Mouse (Mus musculus) v-Abl transformed pro-B cells (cell line): ENCODE measurements around the gene Sertad3.

Experiments used
- in situ Hi-C, 2 experiments: fragments of 400-800 bp; cut with MboI; formaldehyde crosslinking; loops; one replicate each; pipeline ENCODE4 v1.15.1; 2025; ENCODE audit not compliant: unreplicated experiment in 2 of 2

Sertad3 gene

DNA sequence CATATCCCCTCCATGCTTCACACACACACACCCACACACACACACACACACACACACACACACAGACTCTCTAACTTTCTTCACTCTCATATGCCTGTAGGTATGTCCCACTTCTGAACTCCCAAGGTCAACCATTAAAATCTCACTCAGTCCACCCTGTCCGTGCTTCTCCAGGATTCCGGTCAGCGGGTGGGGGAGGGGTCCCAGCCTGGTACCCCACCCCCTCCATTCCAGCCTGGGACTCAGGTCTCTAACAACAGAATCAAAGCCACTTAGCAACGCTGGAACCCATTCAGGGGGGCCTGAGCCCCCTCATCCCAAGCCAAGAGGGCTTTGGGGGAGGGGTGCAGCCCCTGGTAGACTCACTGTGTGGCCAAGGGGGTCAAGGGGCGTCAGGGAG is 49.4 kb downstream of the Sertad3 start, which contains the start of gene Hipk4:
Gene Hipk4 (plus strand): TSS at position 301 of the 400 bp plus-strand sequence.
- in situ Hi-C loops: loop anchor here (10.0 kb wide), 2 partner anchors 88 to 178 kb away; no protein-coding TSS in a partner anchor

DNA sequence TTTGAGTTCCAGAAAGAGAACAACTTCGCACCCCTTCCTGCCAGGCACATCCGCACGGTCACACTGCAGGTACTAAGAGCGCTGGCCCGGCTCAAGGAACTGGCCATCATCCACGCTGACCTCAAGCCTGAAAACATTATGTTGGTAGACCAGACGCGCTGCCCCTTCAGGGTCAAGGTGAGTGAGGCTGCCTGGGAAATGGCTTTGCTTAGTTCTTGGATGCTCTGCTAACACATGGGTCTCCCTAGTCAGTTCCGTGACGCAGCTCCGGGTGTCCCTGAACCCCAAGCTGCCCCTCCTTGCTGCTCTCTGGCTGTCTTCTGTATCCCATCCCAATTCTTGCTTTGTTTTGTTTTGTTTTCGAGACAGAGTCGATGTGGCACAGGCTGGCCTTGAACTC is 50.2 kb downstream of the Sertad3 start:
- in situ Hi-C loops: loop anchor here (10.0 kb wide), 2 partner anchors 89 to 179 kb away; no protein-coding TSS in a partner anchor

DNA sequence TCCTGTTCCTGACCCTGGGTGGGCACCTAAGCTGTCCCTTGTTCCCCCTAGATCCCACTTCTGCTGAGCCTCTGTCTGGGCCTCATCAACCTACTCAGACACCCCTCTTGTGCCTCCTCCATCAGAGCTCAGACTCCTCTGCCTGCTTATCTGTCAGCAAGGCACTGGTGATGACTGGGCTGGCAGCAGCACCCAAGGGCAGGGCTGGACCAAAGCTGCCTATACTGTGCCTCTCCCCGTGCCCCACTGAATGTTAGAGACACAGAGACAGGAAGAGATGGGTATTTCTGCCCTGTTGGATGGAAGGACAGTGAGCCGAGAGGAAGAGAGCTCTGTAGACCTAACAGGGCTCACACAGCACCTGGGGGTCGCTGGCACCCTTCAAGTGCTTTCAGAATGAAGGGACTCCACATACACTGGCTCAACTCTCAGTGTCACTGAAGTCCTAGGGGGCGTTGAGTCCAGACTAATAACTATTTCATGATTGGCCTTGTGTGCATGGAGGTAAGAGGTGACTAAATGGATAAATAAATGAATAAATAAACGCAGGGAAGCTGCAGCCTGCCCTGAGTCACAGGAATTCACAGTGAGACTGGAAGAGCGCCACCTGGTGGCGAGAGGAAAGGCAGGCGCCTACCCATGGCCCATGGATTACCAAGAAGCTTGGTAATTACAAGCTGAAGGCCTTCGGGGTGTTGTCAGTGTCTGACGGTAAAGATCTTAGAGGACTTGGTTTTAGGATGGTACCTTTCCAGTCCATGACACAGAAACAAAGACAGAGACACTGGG is 52.7 kb downstream of the Sertad3 start:
- in situ Hi-C loops: loop anchor here (5.0 to 10.0 kb wide), 3 partner anchors 91 to 189 kb away; partner anchors contain the start of gene Ltbp4 (in 1 of the 2)
